Mouse (Mus musculus) limb, embryonic 15.5 days (tissue): ENCODE results near the gene Akap12. TPM values are rescaled to one million over a fixed set of nuclear protein-coding genes. Genes with fewer than 3 reads are reported as not detected.

Experiments used
- ATAC-seq: fragments of 200-750 bp; cut with Nextera tagmentation; 2 replicates; pipeline ENCODE4 v1.8.0; 2017; ENCODE audit warnings: low read depth, moderate TSS enrichment; ENCODE audit not compliant: insufficient number of reproducible peaks, low FRiP score, low TSS enrichment
- H3K27ac ChIP-seq: fragments of 300-500 bp; sonication (generic); 2 replicates; pipeline ENCODE4 v1.5.1; 2015; ENCODE audit warnings: moderate library complexity, mild to moderate bottlenecking, inconsistent platforms
- H3K27me3 ChIP-seq: fragments of 300-500 bp; sonication (generic); 2 replicates; pipeline ENCODE4 v1.6.1; 2015; ENCODE audit warnings: inconsistent platforms
- H3K36me3 ChIP-seq: fragments of 300-500 bp; sonication (generic); 2 replicates; pipeline ENCODE4 v1.6.1; 2015; ENCODE audit warnings: inconsistent platforms
- H3K4me1 ChIP-seq: fragments of 300-500 bp; sonication (generic); 2 replicates; pipeline ENCODE4 v1.6.1; 2015; ENCODE audit warnings: inconsistent platforms
- H3K4me2 ChIP-seq: fragments of 300-500 bp; sonication (generic); 2 replicates; pipeline ENCODE4 v1.6.1; 2015; ENCODE audit warnings: mild to moderate bottlenecking, inconsistent platforms
- H3K4me3 ChIP-seq: fragments of 300-500 bp; sonication (generic); 2 replicates; pipeline ENCODE4 v1.5.1; 2015; ENCODE audit warnings: mild to moderate bottlenecking, inconsistent platforms
- H3K9ac ChIP-seq: fragments of 300-500 bp; sonication (generic); 2 replicates; pipeline ENCODE4 v1.6.1; 2015; ENCODE audit warnings: inconsistent platforms
- H3K9me3 ChIP-seq: fragments of 300-500 bp; sonication (generic); 2 replicates; pipeline ENCODE4 v1.6.1; 2016; ENCODE audit warnings: inconsistent platforms
- WGBS: fragments of 180-500 bp; shearing (Covaris S2); methylation state at CpG from one replicate; pipeline ENCODE4 v1.1.7; 2015; 5-methylcytosine and 5-hydroxymethylcytosine counted together
- polyA plus RNA-seq: library from polyadenylated mRNA; unstranded; fragments of >200 nt; fragmentation: Nextera tagmentation; extraction: Ambion mirVana; gene quantifications from 2 replicates; pipeline ENCODE4 v1.2.1, GENCODE M21; 2015

Gene Akap12
- polyA plus RNA-seq, 1 experiment from 2014 or later, result 38.1 TPM

DNA sequence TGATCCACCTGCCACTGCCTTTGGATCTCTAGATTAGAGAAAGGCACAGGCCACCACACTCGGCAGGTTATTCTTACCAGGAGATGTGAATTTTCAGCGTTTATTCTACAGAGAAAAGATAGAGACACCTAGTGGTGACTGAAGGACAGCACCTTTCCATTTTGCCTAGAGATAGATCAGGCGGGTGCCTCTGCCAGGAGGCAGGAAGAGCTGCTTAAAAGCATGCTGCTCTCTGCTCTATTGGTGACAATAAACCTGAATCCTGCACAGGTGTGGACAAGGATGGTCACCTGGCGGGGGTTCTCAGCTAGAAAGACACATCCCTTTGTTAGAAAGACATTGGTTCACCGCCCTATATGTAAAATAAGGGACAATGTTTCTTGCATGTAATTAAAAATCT, 105.8 kb downstream of the Akap12 start:
- no peaks in the 10 kb centered on the region for H3K27me3 ChIP-seq
- H3K27ac ChIP-seq, result no peak overlapping the region
- H3K9me3 ChIP-seq, result no peaks in the 10 kb centered on the region
- no peak overlapping the region for H3K4me2 ChIP-seq
- ATAC-seq, result no peak
- no peaks in the 10 kb centered on the region for H3K4me1 ChIP-seq
- no peak overlapping the region for H3K9ac ChIP-seq
- H3K4me3 ChIP-seq, result no peak overlapping the region
- WGBS, result 55% methylated on average over 5 of the region's 5 CpGs
- peaks cover 40% of the 10 kb centered on the region for H3K36me3 ChIP-seq

DNA sequence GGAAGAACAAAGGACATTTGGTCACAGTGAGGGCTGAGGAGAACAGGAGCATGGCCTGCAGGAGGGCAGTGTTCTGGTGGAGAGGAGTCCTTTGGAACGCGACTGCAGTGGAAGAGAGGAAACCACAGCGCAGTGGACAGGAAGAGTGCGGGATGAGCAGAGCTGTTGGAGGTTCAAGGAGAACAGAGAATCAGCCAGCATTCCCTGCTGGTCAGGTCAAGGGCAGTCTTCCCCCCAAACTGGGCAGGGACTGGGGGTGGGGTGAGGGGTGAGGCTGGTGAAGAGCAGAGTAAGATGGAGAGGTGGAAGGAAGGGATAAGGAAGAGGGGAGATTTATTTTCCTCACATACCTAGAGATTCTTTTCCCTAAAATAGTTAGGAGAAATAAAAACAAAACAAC, 107.4 kb downstream of the Akap12 start:
- no peak for ATAC-seq
- Histone ChIP-seq H3K9me3 (no peaks in the 10 kb centered on the region), H3K27me3 (no peaks in the 10 kb centered on the region), H3K9ac (no peak overlapping the region), H3K4me1 (no peaks in the 10 kb centered on the region), H3K36me3 (peaks cover 27% of the 10 kb centered on the region), H3K4me3 (no peak overlapping the region), H3K27ac (no peak overlapping the region), H3K4me2 (no peak overlapping the region)
- WGBS, result 88% methylated on average over 4 of the region's 4 CpGs

DNA sequence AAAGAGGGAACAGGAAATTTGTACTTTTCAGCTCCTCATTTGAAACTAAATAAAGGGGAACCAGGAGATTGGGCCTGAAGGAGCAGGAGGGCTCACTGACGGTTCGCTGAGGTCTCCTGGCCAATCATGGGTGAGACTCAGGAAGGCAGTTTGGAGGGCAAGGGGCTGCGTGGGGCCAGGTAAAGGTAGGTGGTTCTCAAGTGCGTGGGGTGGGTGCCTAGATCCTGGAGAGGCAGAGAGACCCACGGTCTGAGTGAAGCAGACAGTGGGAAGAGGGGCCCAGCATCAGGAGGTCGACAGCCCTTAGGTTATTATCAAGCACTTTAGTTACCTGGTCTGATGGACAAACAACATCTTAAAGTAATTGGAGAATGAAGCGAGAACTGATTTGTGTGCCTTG, 108.1 kb downstream of the Akap12 start:
- Histone ChIP-seq H3K4me3 (no peak overlapping the region), H3K36me3 (peaks cover 20% of the 10 kb centered on the region), H3K27ac (no peak overlapping the region), H3K27me3 (no peaks in the 10 kb centered on the region), H3K9me3 (no peaks in the 10 kb centered on the region), H3K4me2 (no peak overlapping the region), H3K4me1 (no peaks in the 10 kb centered on the region), H3K9ac (no peak overlapping the region)
- no peak for ATAC-seq
- WGBS, result 90% methylated on average over 7 of the region's 7 CpGs

DNA sequence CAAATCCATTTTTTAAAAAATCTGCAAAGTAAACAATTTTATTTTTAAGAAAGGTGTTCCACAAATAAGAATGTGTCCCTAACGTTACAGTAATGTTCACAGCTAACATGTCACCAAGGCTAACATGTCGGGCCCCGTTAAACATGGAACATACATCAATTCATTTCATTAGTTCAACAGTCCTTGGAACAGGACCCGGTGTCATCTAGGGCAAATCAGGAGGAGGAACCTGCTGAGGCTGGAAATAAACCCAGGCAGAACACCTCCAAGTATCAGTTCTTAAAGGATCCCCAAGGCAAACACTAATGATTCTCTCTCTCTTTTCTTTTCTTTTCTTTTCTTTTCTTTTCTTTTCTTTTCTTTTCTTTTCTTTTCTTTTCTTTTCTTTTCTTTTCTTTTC, 108.6 kb downstream of the Akap12 start:
- Histone ChIP-seq H3K4me3 (no peak overlapping the region), H3K9me3 (no peaks in the 10 kb centered on the region), H3K36me3 (peaks cover 17% of the 10 kb centered on the region), H3K4me1 (no peaks in the 10 kb centered on the region), H3K27ac (no peak overlapping the region), H3K9ac (no peak overlapping the region), H3K4me2 (no peak overlapping the region), H3K27me3 (no peaks in the 10 kb centered on the region)
- WGBS, result 84% methylated on average over 4 of the region's 4 CpGs
- no peak for ATAC-seq

DNA sequence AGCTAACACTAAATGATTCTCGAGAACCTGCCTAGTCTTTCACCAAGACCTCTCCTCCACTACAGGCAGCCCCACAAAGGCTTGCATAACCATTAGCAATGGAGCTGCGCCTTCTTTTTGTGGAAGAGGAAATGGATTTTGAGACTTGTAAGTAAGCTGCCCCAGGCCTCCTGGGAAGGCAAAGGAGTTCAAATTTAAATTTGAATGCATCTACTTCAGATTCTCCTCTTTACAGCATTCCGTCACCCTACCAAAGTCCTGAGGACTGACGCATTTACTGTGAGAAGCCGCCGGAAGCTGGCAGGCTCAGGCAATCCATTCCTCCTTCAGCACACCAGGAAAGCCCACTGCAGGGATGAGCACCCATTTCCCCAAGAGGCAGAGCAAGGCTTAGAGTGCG, 109.1 kb downstream of the Akap12 start:
- ATAC-seq, result no peak
- H3K27me3 ChIP-seq, result no peaks in the 10 kb centered on the region
- no peak overlapping the region for H3K9ac ChIP-seq
- WGBS, result 64% methylated on average over 7 of the region's 7 CpGs
- H3K4me1 ChIP-seq, result no peaks in the 10 kb centered on the region
- no peak overlapping the region for H3K27ac ChIP-seq
- H3K36me3 ChIP-seq, result peaks cover 12% of the 10 kb centered on the region
- no peak overlapping the region for H3K4me3 ChIP-seq
- no peaks in the 10 kb centered on the region for H3K9me3 ChIP-seq
- no peak overlapping the region for H3K4me2 ChIP-seq

DNA sequence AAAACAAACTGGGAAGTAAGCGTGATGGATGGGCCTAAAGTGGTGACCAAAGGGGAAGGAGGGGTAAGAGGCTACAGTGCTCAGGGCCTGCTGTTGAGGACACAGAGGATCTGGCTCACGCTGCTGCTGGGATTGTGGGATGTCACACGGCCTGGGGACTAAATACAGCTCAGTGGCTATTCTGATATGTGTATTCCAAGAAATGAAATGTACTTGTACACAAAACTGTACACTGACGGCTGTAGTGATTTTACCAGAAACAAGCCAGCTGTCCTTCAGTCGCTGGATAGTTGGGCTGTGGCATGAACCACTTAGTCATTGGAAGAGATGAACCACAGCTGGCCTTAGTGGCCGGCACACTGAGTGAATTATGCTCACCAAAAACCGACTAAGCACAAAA, 110.3 kb downstream of the Akap12 start:
- H3K27me3 ChIP-seq, result no peaks in the 10 kb centered on the region
- no peaks in the 10 kb centered on the region for H3K4me1 ChIP-seq
- no peak overlapping the region for H3K4me2 ChIP-seq
- H3K9me3 ChIP-seq, result no peaks in the 10 kb centered on the region
- H3K9ac ChIP-seq, result no peak overlapping the region
- H3K36me3 ChIP-seq, result peaks cover 12% of the 10 kb centered on the region
- H3K4me3 ChIP-seq, result no peak overlapping the region
- H3K27ac ChIP-seq, result no peak overlapping the region
- WGBS, result 67% methylated on average over 7 of the region's 7 CpGs
- ATAC-seq, result no peak

DNA sequence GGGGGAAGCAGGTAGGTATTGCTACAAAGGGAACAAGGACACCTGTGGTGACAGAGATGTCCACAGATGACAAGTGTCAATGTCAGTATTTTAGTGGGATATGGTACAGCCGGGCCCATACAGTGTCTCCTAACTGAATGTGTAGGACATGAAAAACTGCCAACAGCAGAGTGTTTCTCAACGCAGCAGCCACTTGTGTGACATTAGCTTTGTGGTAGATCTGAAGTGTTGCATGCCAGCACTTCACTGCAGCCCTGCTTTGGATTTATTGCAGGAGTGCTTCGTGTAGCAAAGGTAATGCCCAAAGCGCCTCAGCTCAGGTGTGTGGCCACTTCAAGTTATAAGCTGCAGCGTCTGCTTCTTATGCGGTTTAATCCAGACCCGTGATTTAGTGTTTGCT, 110.8 kb downstream of the Akap12 start:
- no peaks in the 10 kb centered on the region for H3K4me1 ChIP-seq
- H3K27me3 ChIP-seq, result no peaks in the 10 kb centered on the region
- H3K9ac ChIP-seq, result no peak overlapping the region
- H3K36me3 ChIP-seq, result peaks cover 12% of the 10 kb centered on the region
- 80% methylated on average over 7 of the region's 7 CpGs for WGBS
- no peak overlapping the region for H3K4me2 ChIP-seq
- no peaks in the 10 kb centered on the region for H3K9me3 ChIP-seq
- no peak overlapping the region for H3K4me3 ChIP-seq
- no peak for ATAC-seq
- H3K27ac ChIP-seq, result no peak overlapping the region

- Histone ChIP-seq H3K27ac (no peak overlapping the region), H3K36me3 (no peaks in the 10 kb centered on the region), H3K4me2 (no peak overlapping the region), H3K4me3 (no peak overlapping the region), H3K27me3 (no peaks in the 10 kb centered on the region), H3K9me3 (no peaks in the 10 kb centered on the region), H3K4me1 (no peaks in the 10 kb centered on the region), H3K9ac (no peak overlapping the region)
- whole genome bisulfite sequencing, result 86% methylated on average over 5 of the region's 5 CpGs
- ATAC-seq, result no peak
Observed at GRCm38 (mm10) chr10:4380748-4381147, 114.6 kb downstream of the Akap12 start.

- no peak for ATAC-seq
- Histone ChIP-seq H3K9ac (no peak overlapping the region), H3K27me3 (no peaks in the 10 kb centered on the region), H3K27ac (no peak overlapping the region), H3K9me3 (no peaks in the 10 kb centered on the region), H3K4me2 (no peak overlapping the region), H3K4me1 (peaks cover 10% of the 10 kb centered on the region), H3K4me3 (no peak overlapping the region), H3K36me3 (no peaks in the 10 kb centered on the region)
- WGBS, result 90% methylated on average over 7 of the region's 7 CpGs
Observed at GRCm38 (mm10) chr10:4384244-4384643, 118.1 kb downstream of the Akap12 start.

DNA sequence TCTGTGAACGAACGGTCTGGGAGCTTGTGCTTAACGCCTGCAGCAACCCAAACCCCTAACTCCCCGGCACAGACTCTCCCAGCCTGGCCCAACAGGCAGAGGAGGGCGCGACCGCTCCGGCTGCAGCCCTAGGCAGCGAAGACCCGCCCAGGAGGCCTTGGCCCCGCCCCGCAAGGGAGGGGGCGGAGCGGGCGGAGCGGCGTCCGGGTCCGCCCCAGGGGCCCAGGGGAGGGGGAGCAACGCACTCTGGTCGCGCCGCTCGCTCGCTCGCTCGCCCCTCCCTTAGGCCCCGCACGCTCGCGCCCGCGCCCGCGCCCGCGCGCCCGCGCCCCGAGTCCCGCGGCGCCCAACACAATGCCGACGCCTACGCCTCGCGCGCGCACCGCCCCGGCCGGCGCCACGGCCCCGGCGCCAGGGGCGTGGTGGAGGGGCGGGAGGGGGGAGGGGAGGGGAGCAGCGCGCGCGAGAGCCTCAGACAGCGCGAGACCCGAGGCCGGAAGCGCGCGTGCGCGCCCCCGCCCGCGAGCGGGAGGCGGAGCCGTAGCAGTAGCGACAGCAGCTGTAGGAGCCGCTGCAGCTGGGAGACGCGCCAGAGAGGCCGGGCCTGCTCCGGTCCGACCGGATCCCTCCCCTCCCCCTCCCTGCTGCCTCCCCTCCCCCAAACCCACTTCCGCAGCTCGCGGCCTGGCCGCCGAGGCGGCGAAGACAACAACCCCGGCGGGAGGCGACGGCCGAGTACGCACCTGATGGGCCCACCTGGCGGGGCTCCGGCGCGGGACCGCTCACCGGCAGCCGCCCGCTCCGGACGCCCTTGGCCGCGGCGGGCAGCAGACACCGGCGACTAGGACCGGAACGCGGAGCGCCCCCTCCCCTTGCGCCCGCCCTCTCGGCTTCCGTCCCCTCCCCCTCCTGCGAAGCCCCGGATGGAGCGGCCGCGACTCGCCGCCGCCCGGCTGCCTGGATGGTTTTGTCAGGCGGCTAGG, 120.7 kb downstream of the Akap12 start:
- H3K9ac ChIP-seq, result peak overlapping the region; percentile 100
- no peaks in the 10 kb centered on the region for H3K36me3 ChIP-seq
- peak overlapping the region; percentile 96 for H3K4me3 ChIP-seq
- peak overlapping the region; percentile 67 for H3K4me2 ChIP-seq
- ATAC-seq, result peak; percentile 94
- WGBS, result under 1% methylated on average over 65 of the region's 133 CpGs
- H3K27me3 ChIP-seq, result no peaks in the 10 kb centered on the region
- no peaks in the 10 kb centered on the region for H3K9me3 ChIP-seq
- H3K27ac ChIP-seq, result peak overlapping the region; percentile 100
- peaks cover 34% of the 10 kb centered on the region for H3K4me1 ChIP-seq

GRCm38 (mm10) chr10:4387701-4388383, 121.7 kb downstream of the Akap12 start, which contains the start of gene Zbtb2:
Gene Zbtb2, minus strand, starts transcription at chr10:4388108.
- no peaks in the 10 kb centered on the region for H3K27me3 ChIP-seq
- ATAC-seq, result no peak
- H3K4me1 ChIP-seq, result peaks cover 35% of the 10 kb centered on the region
- no peaks in the 10 kb centered on the region for H3K9me3 ChIP-seq
- peak within 1 kb of the TSS; percentile 67 for H3K4me2 ChIP-seq
- H3K4me3 ChIP-seq, result peak within 1 kb of the TSS; percentile 96
- under 1% methylated on average over 31 of the region's 87 CpGs for WGBS
- H3K9ac ChIP-seq, result peak within 1 kb of the TSS; percentile 100
- peaks cover 1% of the 10 kb centered on the region; the same call in 1 of the 2 replicates for H3K36me3 ChIP-seq
- peak within 1 kb of the TSS; percentile 100 for H3K27ac ChIP-seq

DNA sequence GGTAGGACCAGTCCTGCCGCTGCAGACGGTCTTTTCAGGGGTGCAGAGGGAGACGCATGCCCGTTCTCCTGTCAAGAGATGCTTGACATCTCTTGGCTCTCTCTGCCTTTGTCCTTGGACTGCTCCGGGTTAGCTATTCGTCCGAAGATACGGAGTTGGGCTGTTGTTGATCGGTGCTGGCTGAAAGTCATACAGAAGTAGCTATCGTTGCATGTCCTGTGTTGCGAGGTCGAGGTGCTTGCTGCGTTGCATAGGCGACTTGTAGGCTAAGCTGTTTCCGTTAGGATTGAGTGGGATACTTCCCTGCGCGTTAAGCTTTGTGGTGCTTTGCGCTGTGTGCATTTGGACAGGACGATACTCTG, 122.2 kb downstream of the Akap12 start:
- no peaks in the 10 kb centered on the region for H3K27me3 ChIP-seq
- ATAC-seq, result no peak
- peak overlapping the region; percentile 67 for H3K4me2 ChIP-seq
- under 1% methylated on average over 19 of the region's 19 CpGs for WGBS
- no peaks in the 10 kb centered on the region for H3K9me3 ChIP-seq
- peak overlapping the region; percentile 100 for H3K27ac ChIP-seq
- H3K4me1 ChIP-seq, result peaks cover 35% of the 10 kb centered on the region
- H3K4me3 ChIP-seq, result peak overlapping the region; percentile 96
- peaks cover 6% of the 10 kb centered on the region; the same call in 1 of the 2 replicates for H3K36me3 ChIP-seq
- H3K9ac ChIP-seq, result peak overlapping the region; percentile 100
